24 mouse cellular contexts compared by ENCODE assay signal in the genomic region with DNA sequence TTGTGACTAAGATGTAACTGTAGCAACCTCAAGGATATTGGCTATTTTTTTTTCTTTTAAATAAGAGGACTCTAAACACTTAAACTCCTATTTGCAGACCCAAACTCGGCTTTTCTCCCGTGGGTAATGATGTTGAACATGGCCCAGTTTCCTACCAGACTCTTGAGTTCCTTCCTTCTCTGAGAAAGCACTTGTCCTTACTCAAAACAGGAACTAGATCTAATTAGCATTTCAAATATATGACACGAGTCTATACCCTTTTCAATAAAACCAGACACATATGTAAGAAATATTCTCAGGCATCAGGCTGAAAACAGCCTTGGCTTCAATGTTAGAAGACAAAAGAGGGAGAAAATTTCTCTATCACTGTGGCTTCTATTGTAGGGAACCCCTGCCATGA.
"Had no signal": no experiment of that assay in that cellular context is flagged by ENCODE, and none has a peak within 500 bp of the region (broad histone marks: within the 10 kb centered on the region; RNA-seq: fewer than 3 reads in every experiment).

No protein-coding gene starts in this region.

- H3K27ac ChIP-seq: intestine, embryonic 15.5 days; limb, embryonic 12.5 days; limb, embryonic 15.5 days; liver, embryonic 12.5 days; liver, embryonic 15.5 days; lung, embryonic 15.5 days; midbrain, embryonic 15.5 days; neural tube, embryonic 12.5 days; neural tube, embryonic 15.5 days; stomach, postnatal 0 days had no signal

- H3K4me1 ChIP-seq: limb, embryonic 12.5 days; limb, embryonic 15.5 days; lung, embryonic 15.5 days; midbrain, embryonic 15.5 days; neural tube, embryonic 12.5 days; neural tube, embryonic 15.5 days had no signal

- H3K9ac ChIP-seq: intestine, embryonic 15.5 days; limb, embryonic 12.5 days; limb, embryonic 15.5 days; liver, embryonic 12.5 days; liver, embryonic 15.5 days; lung, embryonic 15.5 days; midbrain, embryonic 15.5 days; neural tube, embryonic 12.5 days; neural tube, embryonic 15.5 days had no signal

- H3K27me3 ChIP-seq: intestine, embryonic 15.5 days; limb, embryonic 12.5 days; limb, embryonic 15.5 days; lung, embryonic 15.5 days; midbrain, embryonic 15.5 days; neural tube, embryonic 12.5 days; neural tube, embryonic 15.5 days had no signal

- H3K4me2 ChIP-seq: intestine, embryonic 15.5 days; limb, embryonic 12.5 days; limb, embryonic 15.5 days; liver, embryonic 12.5 days; liver, embryonic 15.5 days; lung, embryonic 15.5 days; midbrain, embryonic 11.5 days; midbrain, embryonic 15.5 days; neural tube, embryonic 12.5 days; neural tube, embryonic 15.5 days had no signal

- H3K36me3 ChIP-seq: intestine, embryonic 15.5 days; limb, embryonic 12.5 days; limb, embryonic 15.5 days; liver, embryonic 12.5 days; liver, embryonic 15.5 days; lung, embryonic 15.5 days; midbrain, embryonic 15.5 days; neural tube, embryonic 12.5 days; neural tube, embryonic 15.5 days had no signal

- H3K4me3 ChIP-seq: intestine, embryonic 15.5 days; limb, embryonic 12.5 days; limb, embryonic 15.5 days; liver, embryonic 12.5 days; liver, embryonic 15.5 days; lung, embryonic 15.5 days; midbrain, embryonic 15.5 days; neural tube, embryonic 12.5 days; neural tube, embryonic 15.5 days had no signal

- H3K9me3 ChIP-seq: intestine, embryonic 15.5 days; limb, embryonic 12.5 days; limb, embryonic 15.5 days; liver, embryonic 12.5 days; liver, embryonic 15.5 days; lung, embryonic 15.5 days; midbrain, embryonic 15.5 days; neural tube, embryonic 12.5 days; neural tube, embryonic 15.5 days had no signal

- DNase-seq: kidney, adult 2 months; kidney, postnatal 10 days; kidney, postnatal 4 days; left cerebral cortex, postnatal 4 days; lung, adult 18-20 months; lung, postnatal 10 days; lung, postnatal 36 days; right cerebral cortex, adult 18-20 months; right cerebral cortex, postnatal 14 days; right cerebral cortex, postnatal 4 days; thymus, adult 2 months; thymus, postnatal 14 days; thymus, postnatal 4 days had no signal

- ATAC-seq: intestine, embryonic 15.5 days; liver, embryonic 12.5 days; midbrain, embryonic 15.5 days had no signal
